Mouse (Mus musculus) MEL (cell line): ENCODE data around the gene Mfsd2b.

Experiments used
- BHLHE40 ChIP-seq: IDR thresholded peaks from 2 replicates; pipeline ENCODE4 v1.6.1; 2012; ENCODE audit warnings: low read depth, mild to moderate bottlenecking, inconsistent platforms, low read length, improper control_type of control experiment, borderline replicate concordance
- CHD2 ChIP-seq: IDR thresholded peaks from 2 replicates; pipeline ENCODE4 v1.6.1; 2011; ENCODE audit warnings: low read length, improper control_type of control experiment
- CTCF ChIP-seq, 3 experiments: IDR thresholded peaks in 2 of 3; conservative IDR thresholded peaks in 1 of 3; 2 replicates each; pipeline ENCODE4 v1.5.1; 2011 to 2012; ENCODE audit warnings: low read length in 3 of 3, low read depth in 2 of 3, mild to moderate bottlenecking in 2 of 3, improper control_type of control experiment in 1 of 3, inconsistent platforms in 1 of 3, mixed read lengths in 1 of 3, moderate library complexity in 1 of 3; ENCODE audit not compliant: control insufficient read depth in 1 of 3, insufficient read depth in 1 of 3, poor library complexity in 1 of 3, severe bottlenecking in 1 of 3
- GATA1 ChIP-seq: IDR thresholded peaks from 2 replicates; pipeline ENCODE4 v1.6.1; 2011; ENCODE audit warnings: low read depth, low read length, improper control_type of control experiment
- MAFK ChIP-seq: IDR thresholded peaks from 2 replicates; pipeline ENCODE4 v1.6.1; 2011; ENCODE audit warnings: low read depth, mild to moderate bottlenecking, low read length, improper control_type of control experiment, borderline replicate concordance
- MYC ChIP-seq: IDR thresholded peaks from 2 replicates; pipeline ENCODE4 v1.6.1; 2011; ENCODE audit warnings: low read depth, mild to moderate bottlenecking, low read length, improper control_type of control experiment, moderate library complexity
- POLR2A ChIP-seq, 2 experiments: IDR thresholded peaks; 2 replicates each; pipeline ENCODE4 v1.6.1; 2011 to 2012; ENCODE audit warnings: low read length in 2 of 2, mild to moderate bottlenecking in 2 of 2, control low read depth in 1 of 2, improper control_type of control experiment in 1 of 2, low read depth in 1 of 2, moderate library complexity in 1 of 2; ENCODE audit not compliant: control insufficient read depth in 1 of 2, insufficient read depth in 1 of 2, poor library complexity in 1 of 2
- POLR2AphosphoS2 ChIP-seq: IDR thresholded peaks from 2 replicates; pipeline ENCODE4 v1.6.1; 2011; ENCODE audit warnings: low read length, improper control_type of control experiment
- RCOR1 ChIP-seq: IDR thresholded peaks from 2 replicates; pipeline ENCODE4 v1.6.1; 2012; ENCODE audit warnings: low read depth, mild to moderate bottlenecking, inconsistent platforms, low read length, improper control_type of control experiment
- UBTF ChIP-seq: IDR thresholded peaks from 2 replicates; pipeline ENCODE4 v1.6.1; 2012; ENCODE audit warnings: low read depth, mild to moderate bottlenecking, inconsistent platforms, low read length, improper control_type of control experiment, moderate library complexity, borderline replicate concordance; ENCODE audit not compliant: insufficient read depth

- no peak for TF ChIP-seq POLR2AphosphoS2
- TF ChIP-seq CTCF (IDR thresholded peaks at IDR 0.05 in 2 of 3, conservative IDR thresholded peaks at IDR 0.05 in 1 of 3; ENCODE audit: control insufficient read depth in 1 of 3, insufficient read depth in 1 of 3, low read depth in 2 of 3, low read length in 3 of 3, poor library complexity in 1 of 3, severe bottlenecking in 1 of 3), result no peak
- TF ChIP-seq MAFK, result no peak
- no peak for TF ChIP-seq UBTF
- no peak for TF ChIP-seq POLR2A (IDR thresholded peaks at IDR 0.05; ENCODE audit: control insufficient read depth in 1 of 2, insufficient read depth in 1 of 2, low read depth in 1 of 2, low read length in 2 of 2, poor library complexity in 1 of 2)
- no peak for TF ChIP-seq MYC
- TF ChIP-seq GATA1, result no peak
- no peak for TF ChIP-seq RCOR1
- no peak for TF ChIP-seq CHD2
- no peak for TF ChIP-seq BHLHE40
Observed at GRCm38 (mm10) chr12:4871260-4871659, 2.9 kb downstream of the Mfsd2b start.
